ENCODE assay signal across 8 mouse cellular contexts in the genomic region with DNA sequence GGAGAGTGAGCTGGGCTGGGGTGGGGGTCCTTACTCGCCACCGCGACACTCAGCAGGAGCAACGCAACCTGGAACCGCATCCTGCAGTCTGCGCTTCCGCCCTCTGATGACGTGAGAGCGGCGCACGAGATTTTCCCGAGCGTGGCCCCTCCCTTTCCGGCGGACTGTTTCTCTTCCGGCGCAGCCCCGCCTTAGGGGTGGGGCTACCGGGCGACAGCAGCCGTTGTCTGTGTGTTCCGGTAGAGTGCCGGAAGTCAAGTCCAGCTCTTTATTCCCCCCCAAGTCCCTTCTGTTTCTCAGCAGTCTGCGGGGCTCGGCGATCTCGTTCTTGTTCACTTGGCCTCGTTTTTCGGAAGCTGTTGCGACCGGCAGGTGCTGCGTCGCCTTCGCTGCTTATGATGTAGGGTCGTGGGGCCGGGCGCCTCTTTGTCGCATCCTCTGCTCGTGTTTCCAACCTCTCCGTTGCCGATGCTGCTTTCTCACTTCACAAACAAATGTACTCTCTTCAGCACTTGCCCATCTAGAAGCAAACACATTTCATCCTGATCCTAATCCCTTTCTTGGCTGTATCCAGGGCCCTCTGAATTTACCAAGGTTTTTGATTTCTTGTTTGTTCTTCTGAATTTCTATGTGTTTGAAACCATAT. TPM values are rescaled to one million over a fixed set of nuclear protein-coding genes. Genes with fewer than 3 reads are reported as not detected.
A peak's percentile ranks its signal among the peaks of the same experiment; 100 is the strongest.
DNase-seq lines count a peak whose midpoint lies in the region; ATAC-seq and TF ChIP-seq lines count a peak whose summit lies in the region.

Gene Tgoln1, minus strand, starts transcription at position 358 of the 646 bp plus-strand sequence.

- H3K9ac ChIP-seq in ES-Bruce4 (ENCODE audit: low read depth, poor library complexity, severe bottlenecking): peak within 1 kb of the TSS; percentile 94
- H3K9ac ChIP-seq in forebrain, embryonic 14.5 days (ENCODE audit: low read length): peak within 1 kb of the TSS; percentile 82
- peak within 1 kb of the TSS; percentile 93 for H3K9ac ChIP-seq in neural tube, embryonic 15.5 days (replicated peaks)

- peak; percentile 80 for TF ChIP-seq POLR2A in ES-Bruce4 (IDR thresholded peaks at IDR 0.05; ENCODE audit: insufficient read depth, low read length)

- H3K27ac ChIP-seq in ES-Bruce4 (ENCODE audit: insufficient read depth, low read length): peak within 1 kb of the TSS; percentile 71
- peak within 1 kb of the TSS; percentile 93 for H3K27ac ChIP-seq in forebrain, embryonic 14.5 days (ENCODE audit: low read depth, low read length)
- H3K27ac ChIP-seq in neural tube, embryonic 15.5 days (replicated peaks): peak within 1 kb of the TSS; percentile 96

- peak; percentile 98 for DNase-seq in forebrain, embryonic 14.5 days (ENCODE audit: low spot score)
- DNase-seq in heart, postnatal 14 days: peak; percentile 93 to 95
- DNase-seq in layer of hippocampus, adult 11-12 months (ENCODE audit: low spot score): peak; percentile 93
- peak; percentile 95 to 96 for DNase-seq in lung, adult 18-20 months
- peak; percentile 93 for DNase-seq in testis, postnatal 14 days (ENCODE audit: low spot score)

- H3K4me1 ChIP-seq in ES-Bruce4 (ENCODE audit: control insufficient read depth, insufficient read depth, low read length): peaks cover 1% of the 10 kb centered on the region
- H3K4me1 ChIP-seq in forebrain, embryonic 14.5 days (ENCODE audit: control insufficient read depth, insufficient read depth, low read length): peaks cover 17% of the 10 kb centered on the region
- H3K4me1 ChIP-seq in neural tube, embryonic 15.5 days: peaks cover 37% of the 10 kb centered on the region

- peak within 1 kb of the TSS; percentile 99 for H3K4me3 ChIP-seq in ES-Bruce4 (ENCODE audit: low read depth, low read length)
- peak within 1 kb of the TSS; percentile 53 for H3K4me3 ChIP-seq in forebrain, embryonic 14.5 days (ENCODE audit: low read depth, low read length)
- H3K4me3 ChIP-seq in neural tube, embryonic 15.5 days (replicated peaks): peak within 1 kb of the TSS; percentile 89

- intact Hi-C loops in heart, postnatal 14 days (cut with DNase I): no loop called here

- WGBS in forebrain, embryonic 14.5 days: under 1% methylated on average over 41 of the region's 41 CpGs
- WGBS in neural tube, embryonic 15.5 days: 0% methylated on average over 41 of the region's 41 CpGs

- peak; percentile 97 for ATAC-seq in cerebellum, adult (ENCODE audit: insufficient number of reproducible peaks, low FRiP score, low TSS enrichment)
- peak; percentile 99 for ATAC-seq in forebrain, embryonic 14.5 days
- peak; percentile 99 for ATAC-seq in neural tube, embryonic 15.5 days (ENCODE audit: low FRiP score)

- H3K36me3 ChIP-seq in ES-Bruce4 (ENCODE audit: control insufficient read depth, insufficient read depth, low read length, poor library complexity, severe bottlenecking): peaks cover 23% of the 10 kb centered on the region
- peaks cover 17% of the 10 kb centered on the region for H3K36me3 ChIP-seq in forebrain, embryonic 14.5 days (ENCODE audit: control insufficient read depth, insufficient read depth, low read length)
- H3K36me3 ChIP-seq in neural tube, embryonic 15.5 days: peaks cover 15% of the 10 kb centered on the region

- H3K9me3 ChIP-seq in ES-Bruce4 (replicated peaks; ENCODE audit: control insufficient read depth, insufficient read depth, low read length, poor library complexity, severe bottlenecking): no peaks in the 10 kb centered on the region
- no peaks in the 10 kb centered on the region for H3K9me3 ChIP-seq in forebrain, embryonic 14.5 days (replicated peaks; ENCODE audit: control insufficient read depth, low read length)
- no peaks in the 10 kb centered on the region for H3K9me3 ChIP-seq in neural tube, embryonic 15.5 days (replicated peaks)

- no peaks in the 10 kb centered on the region for H3K27me3 ChIP-seq in ES-Bruce4 (ENCODE audit: control insufficient read depth, insufficient read depth, low read length, poor library complexity, severe bottlenecking)
- H3K27me3 ChIP-seq in forebrain, embryonic 14.5 days (replicated peaks; ENCODE audit: control insufficient read depth, insufficient read depth, low read length): no peaks in the 10 kb centered on the region
- H3K27me3 ChIP-seq in neural tube, embryonic 15.5 days (replicated peaks): no peaks in the 10 kb centered on the region

- peak within 1 kb of the TSS; percentile 86 for H3K4me2 ChIP-seq in forebrain, embryonic 14.5 days (ENCODE audit: low read length)
- peak within 1 kb of the TSS; percentile 98 for H3K4me2 ChIP-seq in neural tube, embryonic 15.5 days

- TF ChIP-seq EP300 in ES-Bruce4 (IDR thresholded peaks at IDR 0.05; ENCODE audit: insufficient read depth, low read depth, low read length): 0 out of 2 replicates have a peak, but pooled peaks have one; percentile 22

- TF ChIP-seq CTCF in ES-Bruce4 (IDR thresholded peaks at IDR 0.05; ENCODE audit: low read depth, low read length): no peak

RNA-seq across cellular contexts. Expression of gene Tgoln1, which starts in this region (rescaled TPM):
- 33.2 and 34.1 TPM in 2 replicates for polyA plus RNA-seq in ES-Bruce4 (2011; ENCODE audit: insufficient read depth, insufficient read length, low read depth, missing spikeins)
- polyA plus RNA-seq in forebrain, embryonic 14.5 days (2014; fragmentation: Nextera tagmentation; extraction: Ambion mirVana): 34.0 and 37.8 TPM in 2 replicates
- total RNA-seq in heart, postnatal 14 days (2021): 10 to 100 TPM; 46.4 to 47.6 TPM
- polyA plus RNA-seq in neural tube, embryonic 15.5 days (2015; fragmentation: Nextera tagmentation; extraction: Ambion mirVana): 36.3 and 38.0 TPM in 2 replicates

Comparison
In these comparisons a context has a peak if more than half of its experiments do, and no peak if none do; other contexts are left out.
1. Peak in every context shown above with its lines: DNase-seq, ATAC-seq, H3K4me3 ChIP-seq and H3K27ac ChIP-seq.